Mouse (Mus musculus): Measurements from ENCODE around the gene Zfp978.
"Not testable (repeated sequence)": the region's sequence is repeated elsewhere in the genome, so short reads cannot be mapped to it uniquely, and the experiment has no call there.

The Zfp978 gene

DNA sequence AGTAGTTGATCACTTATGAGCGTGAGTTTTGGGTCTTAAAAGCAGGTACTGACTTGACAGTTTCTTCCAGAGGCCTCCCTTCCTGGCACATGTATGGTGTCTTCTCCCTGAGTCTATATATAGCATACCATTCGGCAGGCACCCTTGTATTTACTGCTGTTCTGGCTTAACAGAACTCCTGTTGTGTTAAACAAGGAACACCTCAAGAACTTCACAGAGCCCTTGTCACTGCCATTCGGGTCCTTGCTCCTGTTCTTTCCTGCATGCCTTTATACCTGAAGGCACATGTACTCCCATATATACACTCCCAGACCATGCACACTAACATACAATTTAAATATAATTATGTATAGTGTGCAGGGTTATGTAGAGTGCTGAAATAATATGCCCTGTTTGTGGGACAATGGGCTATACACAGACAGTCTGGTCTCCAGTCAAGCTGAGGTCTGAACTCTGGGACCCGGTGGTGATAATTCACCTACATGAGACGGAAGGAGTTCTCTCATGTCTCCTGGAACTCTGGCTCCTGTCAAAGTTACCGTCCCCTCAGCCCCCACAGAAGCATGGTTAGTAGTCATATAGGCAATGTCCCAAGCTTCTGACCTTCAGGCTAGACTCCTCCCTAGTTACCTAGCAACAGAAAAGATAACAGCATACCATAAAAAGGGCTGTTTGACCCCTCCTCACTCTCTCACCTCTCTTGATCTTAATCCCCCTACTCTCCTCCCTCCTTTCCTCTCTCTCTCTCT is 37.0 kb downstream of the Zfp978 start:
- not testable (repeated sequence) for H3K27me3 ChIP-seq (ENCODE audit: control insufficient read depth, insufficient read depth, low read length, poor library complexity, severe bottlenecking); DNase-seq (ENCODE audit: low read depth, low spot score)

DNA sequence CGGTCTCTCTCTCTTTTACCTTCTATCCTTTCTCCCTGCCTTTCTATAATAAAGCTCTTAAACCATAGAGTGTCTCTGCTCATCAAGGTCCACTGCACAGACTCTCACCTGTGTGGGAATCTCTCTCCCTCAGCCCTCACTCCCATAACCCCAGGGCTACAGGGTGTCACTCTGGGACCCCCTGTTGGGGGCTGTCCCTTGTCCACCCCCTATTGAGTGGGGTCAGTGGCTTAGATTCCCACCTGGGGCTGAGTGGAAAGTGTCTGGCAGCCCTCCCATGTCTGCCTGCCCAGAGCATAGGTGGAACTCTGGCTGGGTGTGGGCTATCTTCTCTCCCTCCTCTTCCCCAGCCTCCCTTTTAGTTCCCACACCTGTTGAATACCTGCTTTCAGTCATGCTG is 37.6 kb downstream of the Zfp978 start:
- not testable (repeated sequence) for H3K27me3 ChIP-seq (ENCODE audit: control insufficient read depth, insufficient read depth, low read length, poor library complexity, severe bottlenecking); H3K36me3 ChIP-seq (ENCODE audit: control insufficient read depth, insufficient read depth, low read length, poor library complexity, severe bottlenecking); DNase-seq (ENCODE audit: low read depth, low spot score)

More for the DNA sequence above, 37.0 kb downstream of the Zfp978 start:
- H3K36me3 ChIP-seq (ENCODE audit: control insufficient read depth, insufficient read depth, low read length, poor library complexity, severe bottlenecking) = not testable (repeated sequence)

DNA sequence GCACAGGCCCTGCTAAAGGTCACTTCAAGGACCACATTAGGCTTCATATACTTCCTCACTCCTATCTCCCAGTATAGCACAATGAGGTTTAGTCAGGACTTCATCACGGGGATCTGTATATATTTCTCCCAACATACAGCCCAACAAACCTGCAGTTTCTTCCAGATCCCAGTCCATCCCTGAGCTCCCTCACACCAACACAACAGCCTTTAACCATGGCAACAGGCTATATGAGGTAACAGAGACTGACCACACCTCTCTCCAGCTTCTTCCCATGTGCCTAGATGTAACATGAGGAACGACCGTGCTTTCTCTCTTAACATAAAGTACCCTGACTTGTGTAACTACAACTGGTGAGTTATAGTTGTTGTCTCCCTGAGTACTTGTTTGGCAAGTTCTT is 38.4 kb downstream of the Zfp978 start:
- H3K27me3 ChIP-seq (ENCODE audit: control insufficient read depth, insufficient read depth, low read length, poor library complexity, severe bottlenecking) = not testable (repeated sequence)

DNA sequence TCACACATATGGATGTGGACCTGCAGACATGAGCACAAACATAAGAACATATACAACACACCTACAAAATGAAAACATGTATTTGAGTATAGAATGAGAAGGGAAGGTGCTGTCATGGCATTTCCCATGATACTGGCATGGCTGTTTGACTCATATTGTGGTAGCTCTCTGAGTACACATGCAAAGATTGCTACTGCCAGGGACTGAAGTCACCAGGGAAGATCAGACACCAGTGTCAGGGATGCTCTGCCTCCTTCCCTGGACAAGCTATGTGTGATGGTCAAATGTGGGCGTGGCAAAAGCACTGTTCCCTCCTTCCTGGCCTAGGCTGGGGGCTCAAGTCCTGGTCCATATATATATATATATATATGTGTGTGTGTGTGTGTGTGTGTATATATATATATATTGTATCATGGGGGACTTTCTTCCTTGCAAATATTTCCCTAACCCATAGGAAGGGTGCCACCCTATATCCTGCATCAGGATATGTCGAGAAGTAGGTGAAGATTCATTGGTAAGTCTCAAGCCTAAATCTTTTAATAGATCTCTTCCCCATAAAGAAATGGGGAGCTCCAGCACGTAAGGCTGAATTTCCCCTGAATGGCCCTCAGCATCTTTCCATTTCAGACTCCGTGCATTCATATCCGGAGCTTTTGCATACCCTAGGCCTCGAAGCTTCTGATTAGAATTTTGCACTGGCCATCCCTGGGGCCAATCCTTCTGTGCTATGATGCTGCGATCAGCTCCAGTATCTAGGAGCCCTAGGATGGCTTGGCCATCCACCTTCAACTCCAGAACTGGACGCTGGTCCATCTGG is 39.1 kb downstream of the Zfp978 start:
- not testable (repeated sequence) for H3K36me3 ChIP-seq (ENCODE audit: control insufficient read depth, insufficient read depth, low read length, poor library complexity, severe bottlenecking); H3K27me3 ChIP-seq (ENCODE audit: control insufficient read depth, insufficient read depth, low read length, poor library complexity, severe bottlenecking); DNase-seq (ENCODE audit: low read depth, low spot score)

More for the DNA sequence above, 38.4 kb downstream of the Zfp978 start:
- not testable (repeated sequence) for H3K36me3 ChIP-seq (ENCODE audit: control insufficient read depth, insufficient read depth, low read length, poor library complexity, severe bottlenecking); DNase-seq (ENCODE audit: low read depth, low spot score)

DNA sequence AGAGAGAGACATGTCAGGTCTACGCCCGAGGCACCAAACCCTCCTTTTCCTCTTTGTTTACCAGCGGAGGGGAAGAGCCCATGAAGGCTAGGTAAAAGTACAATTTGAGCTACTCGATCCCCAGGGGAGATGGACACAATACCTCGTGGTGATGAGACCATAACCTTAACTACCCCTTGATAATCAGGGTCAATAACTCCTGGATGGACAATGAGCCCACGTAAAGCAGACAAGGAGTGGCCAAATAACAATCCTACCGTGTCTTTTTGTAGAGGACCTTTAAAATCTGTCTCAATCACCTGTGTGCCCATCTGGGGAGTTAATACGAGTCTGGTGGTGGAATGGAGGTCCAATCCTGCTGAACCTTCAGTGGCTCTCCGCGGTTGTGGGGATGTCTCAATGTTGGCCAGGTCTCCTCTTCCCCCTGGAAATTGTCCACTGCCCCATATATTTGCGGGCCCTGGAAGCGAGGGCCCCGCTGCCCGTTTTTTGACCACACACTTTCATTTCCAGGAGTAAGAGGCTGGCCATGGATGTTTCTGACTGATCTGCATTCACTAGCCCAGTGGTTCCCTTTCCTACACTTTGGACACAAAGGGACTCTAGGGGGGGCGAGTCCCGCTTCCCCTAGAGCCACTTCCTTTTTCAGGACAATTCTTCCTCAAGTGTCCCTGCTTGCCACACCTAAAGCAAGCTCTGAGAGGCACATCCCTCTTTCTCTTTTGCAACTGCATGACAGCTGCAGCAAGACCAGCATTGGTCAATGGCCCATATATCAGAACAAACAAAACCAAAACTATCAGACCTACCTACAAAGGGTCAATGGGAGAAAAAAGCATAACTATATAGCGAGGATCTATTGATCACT is 40.0 kb downstream of the Zfp978 start:
- not testable (repeated sequence) for DNase-seq (ENCODE audit: low read depth, low spot score); H3K36me3 ChIP-seq (ENCODE audit: control insufficient read depth, insufficient read depth, low read length, poor library complexity, severe bottlenecking); H3K27me3 ChIP-seq (ENCODE audit: control insufficient read depth, insufficient read depth, low read length, poor library complexity, severe bottlenecking)

DNA sequence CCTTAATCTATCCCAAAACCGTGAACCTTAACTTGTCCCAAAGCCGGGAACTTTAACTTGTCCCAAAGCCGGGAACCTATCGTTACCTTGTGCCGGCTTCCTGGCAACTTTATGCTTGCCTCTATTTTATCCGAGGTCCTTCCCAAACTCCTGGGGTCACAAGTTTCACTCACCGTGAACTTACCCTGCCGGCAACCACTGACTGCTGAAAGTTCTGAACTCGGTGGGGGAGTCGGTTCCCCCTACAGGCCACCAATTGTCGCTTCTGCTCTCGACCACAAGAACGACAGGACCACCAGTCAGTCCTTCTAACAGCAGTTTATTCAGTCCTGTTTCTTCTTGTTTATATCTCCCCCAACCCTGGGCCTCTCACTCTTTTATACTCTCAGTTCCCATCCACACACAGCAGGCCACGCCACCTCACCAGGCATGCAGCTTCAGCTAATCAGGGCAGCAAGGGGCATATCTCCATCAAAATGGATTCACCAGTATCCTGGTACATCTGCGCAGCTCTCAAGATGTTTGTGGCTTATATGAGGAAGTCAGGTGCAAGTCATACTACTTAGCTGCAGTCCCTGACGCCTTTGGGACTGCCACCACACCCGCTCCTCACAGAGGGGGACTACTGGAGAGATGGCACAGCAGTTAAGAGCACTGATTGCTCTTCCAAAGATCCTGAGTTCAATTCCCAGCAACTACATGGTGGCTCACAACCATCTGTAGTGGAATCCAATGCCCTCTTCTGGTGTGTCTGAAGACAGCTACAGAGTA is 40.8 kb downstream of the Zfp978 start:
- not testable (repeated sequence) for H3K36me3 ChIP-seq (ENCODE audit: control insufficient read depth, insufficient read depth, low read length, poor library complexity, severe bottlenecking); DNase-seq (ENCODE audit: low read depth, low spot score); H3K27me3 ChIP-seq (ENCODE audit: control insufficient read depth, insufficient read depth, low read length, poor library complexity, severe bottlenecking)

DNA sequence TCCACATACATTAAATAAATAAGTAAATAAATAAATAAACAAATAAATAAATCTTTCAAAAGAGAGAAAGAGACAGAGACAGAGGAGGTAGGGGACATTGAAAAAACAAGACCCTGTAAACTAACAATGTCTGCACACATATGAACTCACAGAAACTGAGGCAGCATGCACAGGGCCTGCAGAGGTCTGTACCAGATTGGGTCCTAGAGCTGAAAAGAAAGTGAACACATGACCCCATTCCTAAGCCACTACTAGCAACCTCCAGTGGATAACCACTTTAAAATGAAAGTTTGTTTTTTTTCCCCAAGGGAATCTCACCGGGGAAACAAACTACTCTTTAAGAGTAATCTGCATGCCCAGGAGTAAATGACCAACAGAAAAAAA is 41.4 kb downstream of the Zfp978 start:
- H3K27me3 ChIP-seq (ENCODE audit: control insufficient read depth, insufficient read depth, low read length, poor library complexity, severe bottlenecking); H3K36me3 ChIP-seq (ENCODE audit: control insufficient read depth, insufficient read depth, low read length, poor library complexity, severe bottlenecking); DNase-seq (ENCODE audit: low read depth, low spot score): not testable (repeated sequence)

DNA sequence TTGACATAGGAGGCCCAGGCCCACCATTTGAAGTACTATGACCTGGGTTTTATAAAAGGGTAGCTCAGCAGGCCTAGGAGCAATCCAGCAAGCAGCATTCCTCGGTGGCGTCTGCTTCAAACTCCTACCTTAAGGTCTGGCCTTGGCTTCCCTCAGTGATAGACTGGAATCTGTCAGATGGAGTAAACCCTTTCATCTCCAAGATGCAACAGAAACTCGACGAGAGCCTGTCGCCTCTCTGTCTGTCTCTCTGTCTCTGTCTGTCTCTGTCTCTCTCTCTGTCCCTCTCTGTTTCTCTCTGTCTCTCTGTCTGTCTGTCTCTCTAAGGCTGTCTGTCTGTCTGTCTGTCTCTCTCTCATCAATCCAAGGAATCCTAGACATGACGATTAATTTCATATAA is 42.4 kb downstream of the Zfp978 start:
- H3K27me3 ChIP-seq (ENCODE audit: control insufficient read depth, insufficient read depth, low read length, poor library complexity, severe bottlenecking); DNase-seq (ENCODE audit: low read depth, low spot score): not testable (repeated sequence)

DNA sequence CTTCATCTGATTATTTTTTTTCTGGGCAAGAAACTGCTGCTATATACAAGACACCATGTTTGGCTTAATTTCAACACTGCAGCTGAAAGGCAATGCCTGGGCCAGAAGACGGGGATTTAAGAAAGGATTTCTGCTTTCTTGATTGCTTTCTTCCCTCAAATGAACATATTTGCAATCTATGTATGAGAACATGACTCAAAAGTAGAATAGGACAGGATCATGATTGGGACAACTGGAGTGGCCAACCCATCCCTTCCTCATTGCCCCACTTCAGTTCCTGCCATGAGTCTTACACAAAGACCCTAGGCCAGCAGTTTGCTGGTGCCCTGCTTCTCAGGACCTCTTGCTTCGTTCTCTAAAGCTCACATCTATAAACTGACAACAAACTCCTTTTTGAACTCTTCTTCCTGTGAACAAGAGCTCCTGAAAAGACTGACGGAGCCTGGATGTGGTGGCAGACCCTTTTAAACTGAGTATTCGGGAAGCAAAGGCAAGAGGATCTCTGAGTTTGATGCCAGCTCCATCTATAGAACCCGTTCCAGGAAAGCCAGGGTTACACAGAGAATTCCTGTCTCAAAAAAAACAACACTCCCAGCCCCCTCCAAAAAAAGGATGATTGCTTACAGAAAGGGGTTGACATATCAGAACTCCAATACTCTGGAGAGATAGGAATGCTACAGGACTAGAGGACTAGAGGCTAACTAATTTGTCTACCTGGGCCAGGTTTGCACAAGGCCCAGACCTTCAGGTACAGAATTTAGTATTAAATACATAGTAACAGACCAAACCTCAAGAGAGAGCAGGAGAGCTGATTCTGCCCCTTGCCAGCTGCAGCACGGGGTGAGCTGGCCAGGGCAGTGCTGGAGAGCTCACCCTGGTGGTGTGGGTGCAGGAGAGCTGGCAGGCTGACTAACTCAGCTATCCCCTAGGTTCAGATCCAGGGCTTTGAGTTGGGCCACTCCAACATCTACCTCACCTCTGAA is 43.1 kb downstream of the Zfp978 start:
- not testable (repeated sequence) for H3K36me3 ChIP-seq (ENCODE audit: control insufficient read depth, insufficient read depth, low read length, poor library complexity, severe bottlenecking); H3K27me3 ChIP-seq (ENCODE audit: control insufficient read depth, insufficient read depth, low read length, poor library complexity, severe bottlenecking); DNase-seq (ENCODE audit: low read depth, low spot score)

More for the DNA sequence above, 42.4 kb downstream of the Zfp978 start:
- H3K36me3 ChIP-seq (ENCODE audit: control insufficient read depth, insufficient read depth, low read length, poor library complexity, severe bottlenecking) = not testable (repeated sequence)

DNA sequence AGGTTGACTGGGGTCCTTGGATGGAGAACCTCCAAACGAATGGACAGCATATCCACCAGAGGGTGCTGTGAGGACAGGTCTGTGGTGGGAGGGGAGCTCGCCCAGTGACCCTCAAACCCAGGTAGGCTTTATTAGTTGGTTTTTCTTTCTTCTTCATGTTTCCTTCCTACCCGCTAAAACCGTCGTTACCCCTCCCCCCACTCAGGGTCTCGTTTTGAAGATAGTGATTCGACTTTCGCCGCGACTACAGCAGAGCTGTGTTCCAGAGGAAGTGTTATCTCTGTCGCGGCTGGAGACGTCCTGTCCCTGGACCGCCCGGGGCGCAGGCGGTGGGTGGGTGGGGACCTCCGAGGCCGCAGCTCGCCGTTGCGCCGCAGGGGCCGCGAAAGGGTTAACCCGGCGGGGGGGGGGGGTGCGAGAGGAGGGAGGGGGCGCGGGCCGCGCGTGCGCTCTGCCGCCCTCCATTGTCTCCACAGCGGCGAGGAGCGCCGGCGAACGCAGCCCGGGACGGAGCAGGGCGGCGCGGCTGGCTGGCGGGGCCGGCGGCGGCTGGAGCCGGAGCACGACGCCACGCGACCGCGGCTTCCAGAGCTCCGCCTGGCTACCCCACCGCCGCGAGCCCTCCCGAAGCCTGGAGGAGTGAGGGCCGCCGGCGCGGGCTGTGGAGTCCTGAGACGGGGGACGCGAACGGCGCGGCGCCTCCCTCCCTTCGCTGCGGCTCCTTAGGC is 45.8 kb downstream of the Zfp978 start:
- no peaks in the 10 kb centered on the region for H3K36me3 ChIP-seq (ENCODE audit: control insufficient read depth, insufficient read depth, low read length, poor library complexity, severe bottlenecking)
- no peak for DNase-seq (ENCODE audit: low read depth, low spot score)
- peaks cover 2% of the 10 kb centered on the region; the same call in 1 of the 2 replicates for H3K27me3 ChIP-seq (ENCODE audit: control insufficient read depth, insufficient read depth, low read length, poor library complexity, severe bottlenecking)

DNA sequence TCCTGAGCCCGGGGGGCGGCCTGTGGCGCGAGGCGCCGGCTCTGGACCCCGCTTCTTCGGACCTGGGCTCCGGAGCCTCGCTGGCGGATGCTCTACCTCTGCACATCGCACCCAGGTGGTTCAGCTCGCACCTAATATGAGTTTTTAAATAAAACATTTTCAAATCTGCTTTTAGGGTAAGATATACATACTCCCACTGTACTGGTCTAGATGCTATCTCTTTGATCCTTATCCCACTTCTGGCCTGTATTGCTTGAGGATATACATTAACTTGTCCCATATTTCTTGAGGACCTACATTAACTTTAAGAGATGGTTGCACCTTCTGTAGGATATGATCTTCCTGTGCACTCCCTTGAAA is 46.3 kb downstream of the Zfp978 start:
- Histone ChIP-seq H3K36me3 (ENCODE audit: control insufficient read depth, insufficient read depth, low read length, poor library complexity, severe bottlenecking) (no peaks in the 10 kb centered on the region), H3K27me3 (ENCODE audit: control insufficient read depth, insufficient read depth, low read length, poor library complexity, severe bottlenecking) (peaks cover 2% of the 10 kb centered on the region; the same call in 1 of the 2 replicates)
- DNase-seq (ENCODE audit: low read depth, low spot score) = no peak

DNA sequence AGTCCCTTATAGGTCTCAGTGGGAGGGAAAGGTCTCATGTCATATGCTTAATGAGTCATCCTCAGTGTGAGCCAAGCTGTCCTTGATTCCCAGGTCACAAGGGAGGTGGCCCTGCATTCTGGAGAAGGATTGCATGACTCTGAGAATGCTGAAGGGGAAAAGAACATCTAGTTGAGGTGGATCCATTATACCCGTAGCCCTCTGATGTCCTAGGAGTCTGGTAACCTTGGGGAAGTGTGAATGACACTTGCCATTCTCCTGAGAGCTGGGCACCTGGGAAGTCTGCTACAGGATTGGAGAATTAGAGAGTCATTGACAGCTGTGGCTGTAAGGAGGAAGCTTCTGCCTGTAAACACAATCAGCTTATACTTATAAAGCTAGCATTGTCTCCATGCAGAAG is 55.3 kb downstream of the Zfp978 start:
- H3K27me3 ChIP-seq (ENCODE audit: control insufficient read depth, insufficient read depth, low read length, poor library complexity, severe bottlenecking); H3K36me3 ChIP-seq (ENCODE audit: control insufficient read depth, insufficient read depth, low read length, poor library complexity, severe bottlenecking); DNase-seq (ENCODE audit: low read depth, low spot score): not testable (repeated sequence)

All from splenic B cell, adult 2 months (primary cell).